Mouse (Mus musculus): ENCODE measurements around the gene Cfap52. TPM values are rescaled to one million over a fixed set of nuclear protein-coding genes. Genes with fewer than 3 reads are reported as not detected.
A peak's percentile ranks its signal among the peaks of the same experiment; 100 is the strongest.

Gene Cfap52
- polyA plus RNA-seq, 1 experiment, result 0.20 TPM

DNA sequence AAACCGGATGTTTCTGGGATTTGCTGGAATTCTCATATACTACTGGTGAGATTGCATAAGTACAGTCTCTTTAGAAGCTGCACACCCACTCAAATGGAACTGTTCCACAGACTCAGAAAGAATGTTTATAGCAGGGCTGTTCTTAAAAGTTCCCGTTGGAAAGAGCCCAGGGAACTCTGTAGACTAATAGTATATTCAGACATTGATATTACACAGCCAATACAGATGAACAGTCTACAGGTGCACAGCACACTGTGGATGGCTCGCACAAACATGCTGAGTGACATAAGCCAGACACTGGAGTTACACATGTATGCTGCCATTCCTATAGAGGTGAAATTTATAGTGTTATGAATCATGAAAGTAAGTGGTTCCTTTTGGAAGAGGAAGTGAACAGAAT, 33.5 kb upstream of the Cfap52 start:
- DNase-seq, result no peak
- Histone ChIP-seq H3K27me3 (ENCODE audit: control insufficient read depth, insufficient read depth, low read length) (no peaks in the 10 kb centered on the region), H3K27ac (ENCODE audit: control insufficient read depth, insufficient read depth, low read length) (no peak overlapping the region), H3K4me1 (replicated peaks; ENCODE audit: control insufficient read depth, insufficient read depth, low read length) (no peaks in the 10 kb centered on the region), H3K4me3 (ENCODE audit: control insufficient read depth, insufficient read depth, low read length) (no peak overlapping the region), H3K36me3 (ENCODE audit: control insufficient read depth, insufficient read depth, low read length) (no peaks in the 10 kb centered on the region)
- 96% methylated on average over 3 of the region's 3 CpGs for WGBS
- TF ChIP-seq POLR2A (IDR thresholded peaks at IDR 0.05; ENCODE audit: control insufficient read depth, extremely low read depth, insufficient read depth, low read length, poor library complexity) (no peak), CTCF (IDR thresholded peaks at IDR 0.05; ENCODE audit: borderline replicate concordance, control insufficient read depth, extremely low read depth, insufficient read depth, low read length, poor library complexity) (no peak)

DNA sequence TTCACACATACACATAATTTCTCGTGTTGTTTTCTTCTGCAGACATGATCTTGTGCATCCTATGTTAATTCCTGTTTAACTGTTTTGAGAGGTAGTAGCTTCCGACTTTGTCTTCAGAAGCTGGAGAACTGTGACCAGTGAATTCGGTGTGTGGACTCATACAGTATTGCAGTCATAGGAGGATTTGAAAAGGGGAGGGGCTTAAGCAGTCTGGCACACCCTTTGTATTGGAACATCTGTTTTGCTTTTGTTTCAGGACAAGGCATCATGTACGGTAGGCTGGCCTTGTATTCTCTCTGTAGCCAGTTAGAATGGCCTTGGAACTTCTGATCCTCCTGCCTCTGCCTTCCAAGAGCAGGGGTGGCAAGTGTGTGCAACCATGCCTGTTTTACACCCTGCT, 30.5 kb upstream of the Cfap52 start:
- WGBS, result 93% methylated on average over 4 of the region's 4 CpGs
- no peak overlapping the region for H3K27ac ChIP-seq (ENCODE audit: control insufficient read depth, insufficient read depth, low read length)
- DNase-seq, result no peak
- H3K4me1 ChIP-seq (replicated peaks; ENCODE audit: control insufficient read depth, insufficient read depth, low read length), result no peaks in the 10 kb centered on the region
- H3K36me3 ChIP-seq (ENCODE audit: control insufficient read depth, insufficient read depth, low read length), result no peaks in the 10 kb centered on the region
- no peak overlapping the region for H3K4me3 ChIP-seq (ENCODE audit: control insufficient read depth, insufficient read depth, low read length)
- no peaks in the 10 kb centered on the region for H3K27me3 ChIP-seq (ENCODE audit: control insufficient read depth, insufficient read depth, low read length)
- TF ChIP-seq CTCF (IDR thresholded peaks at IDR 0.05; ENCODE audit: borderline replicate concordance, control insufficient read depth, extremely low read depth, insufficient read depth, low read length, poor library complexity) (no peak), POLR2A (IDR thresholded peaks at IDR 0.05; ENCODE audit: control insufficient read depth, extremely low read depth, insufficient read depth, low read length, poor library complexity) (no peak)

GRCm38 (mm10) chr11:67991240-67991639, 25.8 kb upstream of the Cfap52 start:
- TF ChIP-seq POLR2A (IDR thresholded peaks at IDR 0.05; ENCODE audit: control insufficient read depth, extremely low read depth, insufficient read depth, low read length, poor library complexity), result no peak
- no peak for TF ChIP-seq CTCF (IDR thresholded peaks at IDR 0.05; ENCODE audit: borderline replicate concordance, control insufficient read depth, extremely low read depth, insufficient read depth, low read length, poor library complexity)
- no peaks in the 10 kb centered on the region for H3K4me1 ChIP-seq (replicated peaks; ENCODE audit: control insufficient read depth, insufficient read depth, low read length)
- 0 out of 2 replicates have a peak, but pooled peaks cover 5% of the 10 kb centered on the region for H3K36me3 ChIP-seq (ENCODE audit: control insufficient read depth, insufficient read depth, low read length)
- DNase-seq, result no peak
- H3K4me3 ChIP-seq (ENCODE audit: control insufficient read depth, insufficient read depth, low read length), result no peak overlapping the region
- WGBS, result 96% methylated on average over 4 of the region's 4 CpGs
- no peaks in the 10 kb centered on the region for H3K27me3 ChIP-seq (ENCODE audit: control insufficient read depth, insufficient read depth, low read length)
- H3K27ac ChIP-seq (ENCODE audit: control insufficient read depth, insufficient read depth, low read length), result no peak overlapping the region

- Histone ChIP-seq H3K27ac (ENCODE audit: control insufficient read depth, insufficient read depth, low read length) (no peak overlapping the region), H3K36me3 (ENCODE audit: control insufficient read depth, insufficient read depth, low read length) (peaks cover 13% of the 10 kb centered on the region; the same call in 1 of the 2 replicates), H3K4me1 (replicated peaks; ENCODE audit: control insufficient read depth, insufficient read depth, low read length) (peaks cover 4% of the 10 kb centered on the region), H3K4me3 (ENCODE audit: control insufficient read depth, insufficient read depth, low read length) (no peak overlapping the region), H3K27me3 (ENCODE audit: control insufficient read depth, insufficient read depth, low read length) (no peaks in the 10 kb centered on the region)
- DNase-seq, result no peak
- TF ChIP-seq CTCF (IDR thresholded peaks at IDR 0.05; ENCODE audit: borderline replicate concordance, control insufficient read depth, extremely low read depth, insufficient read depth, low read length, poor library complexity) (no peak), POLR2A (IDR thresholded peaks at IDR 0.05; ENCODE audit: control insufficient read depth, extremely low read depth, insufficient read depth, low read length, poor library complexity) (no peak)
- WGBS, result 95% methylated on average over 6 of the region's 6 CpGs
Measured at GRCm38 (mm10) chr11:67983564-67983963, 18.1 kb upstream of the Cfap52 start.

DNA sequence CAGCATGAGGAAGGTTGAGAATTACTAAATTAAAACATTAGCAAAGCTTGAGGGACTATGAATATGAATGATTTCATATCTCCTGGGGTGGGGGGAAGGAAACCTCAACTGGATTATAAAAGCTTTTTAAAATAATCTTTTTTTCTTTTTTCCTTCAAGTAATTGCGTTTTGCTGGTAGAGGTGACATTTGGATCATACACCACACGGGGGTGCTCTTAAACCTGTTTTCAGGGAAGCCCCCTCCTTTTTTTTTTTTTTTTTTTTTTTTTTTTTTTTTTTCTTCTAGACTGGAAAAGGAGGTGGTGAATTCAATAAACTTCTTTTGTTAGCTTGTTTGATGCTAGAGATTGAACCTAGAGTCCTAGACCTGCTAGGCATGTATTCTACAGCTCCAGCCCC, 9.8 kb upstream of the Cfap52 start:
- peak; percentile 26 for DNase-seq
- Histone ChIP-seq H3K4me1 (replicated peaks; ENCODE audit: control insufficient read depth, insufficient read depth, low read length) (no peaks in the 10 kb centered on the region), H3K27me3 (ENCODE audit: control insufficient read depth, insufficient read depth, low read length) (no peaks in the 10 kb centered on the region), H3K27ac (ENCODE audit: control insufficient read depth, insufficient read depth, low read length) (no peak overlapping the region), H3K36me3 (ENCODE audit: control insufficient read depth, insufficient read depth, low read length) (peaks cover 12% of the 10 kb centered on the region), H3K4me3 (ENCODE audit: control insufficient read depth, insufficient read depth, low read length) (no peak overlapping the region)
- no peak for TF ChIP-seq CTCF (IDR thresholded peaks at IDR 0.05; ENCODE audit: borderline replicate concordance, control insufficient read depth, extremely low read depth, insufficient read depth, low read length, poor library complexity)
- TF ChIP-seq POLR2A (IDR thresholded peaks at IDR 0.05; ENCODE audit: control insufficient read depth, extremely low read depth, insufficient read depth, low read length, poor library complexity), result no peak
- 41% methylated on average over 2 of the region's 2 CpGs for WGBS

- Histone ChIP-seq H3K27me3 (ENCODE audit: control insufficient read depth, insufficient read depth, low read length) (no peaks in the 10 kb centered on the region), H3K36me3 (ENCODE audit: control insufficient read depth, insufficient read depth, low read length) (peaks cover 12% of the 10 kb centered on the region), H3K27ac (ENCODE audit: control insufficient read depth, insufficient read depth, low read length) (no peak overlapping the region), H3K4me1 (replicated peaks; ENCODE audit: control insufficient read depth, insufficient read depth, low read length) (no peaks in the 10 kb centered on the region), H3K4me3 (ENCODE audit: control insufficient read depth, insufficient read depth, low read length) (no peak overlapping the region)
- 95% methylated on average over 5 of the region's 5 CpGs for WGBS
- TF ChIP-seq CTCF (IDR thresholded peaks at IDR 0.05; ENCODE audit: borderline replicate concordance, control insufficient read depth, extremely low read depth, insufficient read depth, low read length, poor library complexity) (no peak), POLR2A (IDR thresholded peaks at IDR 0.05; ENCODE audit: control insufficient read depth, extremely low read depth, insufficient read depth, low read length, poor library complexity) (no peak)
- DNase-seq, result no peak
Measured at GRCm38 (mm10) chr11:67973225-67973624, 7.8 kb upstream of the Cfap52 start.

GRCm38 (mm10) chr11:67972606-67973005, 7.2 kb upstream of the Cfap52 start:
- H3K36me3 ChIP-seq (ENCODE audit: control insufficient read depth, insufficient read depth, low read length), result peaks cover 12% of the 10 kb centered on the region
- H3K27me3 ChIP-seq (ENCODE audit: control insufficient read depth, insufficient read depth, low read length), result no peaks in the 10 kb centered on the region
- TF ChIP-seq CTCF (IDR thresholded peaks at IDR 0.05; ENCODE audit: borderline replicate concordance, control insufficient read depth, extremely low read depth, insufficient read depth, low read length, poor library complexity) (no peak), POLR2A (IDR thresholded peaks at IDR 0.05; ENCODE audit: control insufficient read depth, extremely low read depth, insufficient read depth, low read length, poor library complexity) (no peak)
- H3K27ac ChIP-seq (ENCODE audit: control insufficient read depth, insufficient read depth, low read length), result no peak overlapping the region
- H3K4me1 ChIP-seq (replicated peaks; ENCODE audit: control insufficient read depth, insufficient read depth, low read length), result 0 out of 2 replicates have a peak, but pooled peaks cover 4% of the 10 kb centered on the region
- WGBS, result 100% methylated on average over 1 of the region's 1 CpGs
- DNase-seq, result no peak
- no peak overlapping the region for H3K4me3 ChIP-seq (ENCODE audit: control insufficient read depth, insufficient read depth, low read length)
